Mouse (Mus musculus) heart, postnatal 0 days (tissue): ENCODE results near the gene Pttg1. TPM values are rescaled to one million over a fixed set of nuclear protein-coding genes. Genes with fewer than 3 reads are reported as not detected.

Source experiments
- ATAC-seq: fragments of 200-750 bp; cut with Nextera tagmentation; 2 replicates; pipeline ENCODE4 v1.8.0; 2017; ENCODE audit warnings: low read depth, moderate number of reproducible peaks, moderate library complexity; ENCODE audit not compliant: insufficient read depth
- DNase-seq: peaks from one replicate; pipeline ENCODE4 v3.0.0-alpha.2; 2016; ENCODE audit warnings: low spot score
- H3K27ac ChIP-seq: fragments of 300-500 bp; sonication (generic); 2 replicates; pipeline ENCODE4 v1.5.1; 2014; ENCODE audit warnings: low read depth, mild to moderate bottlenecking
- H3K27me3 ChIP-seq: fragments of 300-500 bp; sonication (generic); 2 replicates; pipeline ENCODE4 v1.6.1; 2014; ENCODE audit warnings: low read length, mixed read lengths; ENCODE audit not compliant: control insufficient read depth, insufficient read depth
- H3K36me3 ChIP-seq: fragments of 300-500 bp; sonication (generic); replicated peaks from 2 replicates; pipeline ENCODE4 v1.6.1; 2014; ENCODE audit warnings: low read length, mixed read lengths; ENCODE audit not compliant: control insufficient read depth, insufficient read depth
- H3K4me1 ChIP-seq: fragments of 300-500 bp; sonication (generic); 2 replicates; pipeline ENCODE4 v1.6.1; 2014; ENCODE audit warnings: antibody characterized with exemption; ENCODE audit not compliant: control insufficient read depth, insufficient read depth
- H3K4me2 ChIP-seq: fragments of 300-500 bp; sonication (generic); 2 replicates; pipeline ENCODE4 v1.6.1; 2014; ENCODE audit warnings: low read depth, mild to moderate bottlenecking, low read length, moderate library complexity
- H3K4me3 ChIP-seq: fragments of 300-500 bp; sonication (generic); 2 replicates; pipeline ENCODE4 v1.5.1; 2014; ENCODE audit warnings: low read depth, low read length
- H3K9ac ChIP-seq: fragments of 300-500 bp; sonication (generic); replicated peaks from 2 replicates; pipeline ENCODE4 v1.6.1; 2014; ENCODE audit warnings: low read depth, low read length, mixed read lengths
- H3K9me3 ChIP-seq: fragments of 300-500 bp; sonication (generic); replicated peaks from 2 replicates; pipeline ENCODE4 v1.6.1; 2016; ENCODE audit warnings: low read length; ENCODE audit not compliant: control insufficient read depth
- CTCF ChIP-seq: IDR thresholded peaks from 2 replicates; pipeline ENCODE4 v1.5.1; 2016; ENCODE audit warnings: antibody characterized with exemption, control low read depth, low read depth
- EP300 ChIP-seq: IDR thresholded peaks from 2 replicates; pipeline ENCODE4 v1.6.1; 2016; ENCODE audit warnings: antibody characterized with exemption, low read depth
- WGBS: fragments of 180-500 bp; shearing (Covaris S2); extraction: QIAGEN DNeasy Blood & Tissue Kit; methylation state at CpG from one replicate; pipeline ENCODE4 v1.1.7; 2014; 5-methylcytosine and 5-hydroxymethylcytosine counted together
- polyA plus RNA-seq: library from polyadenylated mRNA; unstranded; fragments of >200 nt; fragmentation: Nextera tagmentation; extraction: Ambion mirVana; gene quantifications from 2 replicates; pipeline ENCODE4 v1.2.1, GENCODE M21; 2015
- total RNA-seq: library from RNA; depleted of rRNA; stranded (reverse); fragments of >200 nt; gene quantifications from 2 replicates; pipeline ENCODE4 v1.2.3, GENCODE M21; 2014; ENCODE audit warnings: low replicate concordance

The Pttg1 gene
- total and polyA plus RNA-seq, 2 experiments from 2014 or later: 78.1 to 190 TPM

DNA sequence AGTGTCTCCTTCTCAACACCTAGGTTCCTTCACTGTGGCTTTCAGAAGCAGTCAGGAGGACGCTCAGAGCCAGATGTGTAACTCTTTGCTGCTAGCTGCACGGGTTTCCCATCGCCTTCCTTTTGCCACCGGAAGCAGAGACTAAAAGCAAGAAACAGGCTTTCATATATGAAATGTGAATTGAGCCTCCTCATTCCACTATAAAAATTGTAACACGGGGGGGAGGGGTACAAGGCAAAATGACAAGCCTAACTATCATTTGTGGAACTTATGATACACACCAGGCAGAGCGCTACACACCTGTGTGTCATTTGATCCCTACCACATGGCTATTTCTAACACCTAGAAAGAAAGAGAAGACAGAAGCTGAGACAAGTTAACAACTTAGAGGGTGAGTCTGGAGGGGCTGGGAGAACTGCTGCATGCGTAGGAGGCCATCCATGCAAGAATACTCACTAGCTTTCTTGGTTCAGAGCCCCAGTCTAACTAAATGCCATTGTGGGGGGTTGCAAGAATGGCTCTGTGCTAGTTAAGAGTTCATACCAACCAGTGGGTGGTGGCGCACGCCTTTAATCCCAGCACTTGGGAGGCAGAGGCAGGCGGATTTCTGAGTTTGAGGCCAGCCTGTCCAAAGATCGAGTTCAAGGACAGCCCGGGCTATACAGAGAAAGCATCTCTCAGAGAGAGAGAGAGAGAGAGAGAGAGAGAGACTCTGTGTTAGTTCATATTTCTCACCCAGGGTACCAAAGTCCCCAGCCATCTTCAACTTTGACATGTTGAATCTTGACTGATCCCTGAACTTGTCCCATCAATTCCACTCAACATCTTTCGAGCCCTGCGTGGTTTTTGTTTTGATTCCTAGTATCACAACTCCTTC, 38.8 kb downstream of the Pttg1 start:
- WGBS: 88% methylated on average over 14 of the region's 14 CpGs
- Histone ChIP-seq H3K9me3 (no peaks in the 10 kb centered on the region), H3K4me3 (no peak overlapping the region), H3K4me2 (no peak overlapping the region), H3K27ac (no peak overlapping the region), H3K36me3 (no peaks in the 10 kb centered on the region), H3K4me1 (peaks cover 12% of the 10 kb centered on the region; the same call in 1 of the 2 replicates), H3K27me3 (no peaks in the 10 kb centered on the region), H3K9ac (no peak overlapping the region)
- ATAC-seq (no peak), DNase-seq (no peak)
- TF ChIP-seq EP300 (no peak), CTCF (no peak)

- DNase-seq (peak; percentile 13), ATAC-seq (peak; percentile 47)
- H3K4me2 ChIP-seq: peak overlapping the region; percentile 80
- H3K9me3 ChIP-seq: no peaks in the 10 kb centered on the region
- H3K27me3 ChIP-seq: no peaks in the 10 kb centered on the region
- H3K4me1 ChIP-seq: peaks cover 12% of the 10 kb centered on the region; the same call in 1 of the 2 replicates
- H3K27ac ChIP-seq: 0 out of 2 replicates have a peak overlapping the region, but pooled peaks have one; percentile 64
- peak overlapping the region; percentile 44 for H3K4me3 ChIP-seq
- H3K9ac ChIP-seq: peak overlapping the region; percentile 51
- TF ChIP-seq EP300: no peak
- TF ChIP-seq CTCF: no peak
- no peaks in the 10 kb centered on the region for H3K36me3 ChIP-seq
- WGBS: 3% methylated on average over 8 of the region's 8 CpGs
Observed at GRCm38 (mm10) chr11:43385716-43386115, 40.3 kb downstream of the Pttg1 start.

- Histone ChIP-seq H3K36me3 (no peaks in the 10 kb centered on the region), H3K4me2 (peak overlapping the region; percentile 80), H3K27me3 (no peaks in the 10 kb centered on the region), H3K27ac (peak overlapping the region; percentile 64), H3K9me3 (no peaks in the 10 kb centered on the region), H3K4me3 (peak overlapping the region; percentile 44), H3K4me1 (peaks cover 12% of the 10 kb centered on the region; the same call in 1 of the 2 replicates), H3K9ac (peak overlapping the region; percentile 51)
- DNase-seq (peak; percentile 63), ATAC-seq (peak; percentile 78)
- no peak for TF ChIP-seq CTCF
- no peak for TF ChIP-seq EP300
- WGBS: 3% methylated on average over 18 of the region's 18 CpGs
Observed at GRCm38 (mm10) chr11:43385055-43385649, 40.9 kb downstream of the Pttg1 start.

DNA sequence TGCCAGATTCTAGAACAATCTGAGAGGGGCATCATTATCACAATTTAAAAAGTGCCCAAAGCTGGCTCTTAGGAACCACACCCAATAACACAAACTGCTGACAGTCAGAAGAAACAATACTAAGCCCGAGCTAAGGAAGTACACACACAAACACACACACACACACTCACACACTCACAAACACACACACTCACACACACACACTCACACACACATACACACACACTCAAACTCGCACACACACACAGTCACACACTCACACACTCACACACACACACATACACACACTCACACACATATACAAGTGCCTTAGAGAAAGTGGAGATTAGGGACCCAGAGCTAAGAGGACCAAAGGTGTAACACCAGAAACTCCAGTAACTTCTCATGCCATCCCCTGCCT, 42.5 kb downstream of the Pttg1 start:
- no peak overlapping the region for H3K27ac ChIP-seq
- H3K9ac ChIP-seq: no peak overlapping the region
- no peaks in the 10 kb centered on the region for H3K9me3 ChIP-seq
- no peak for TF ChIP-seq EP300
- TF ChIP-seq CTCF: no peak
- H3K4me3 ChIP-seq: no peak overlapping the region
- DNase-seq: no peak
- no peak overlapping the region for H3K4me2 ChIP-seq
- H3K27me3 ChIP-seq: no peaks in the 10 kb centered on the region
- H3K36me3 ChIP-seq: no peaks in the 10 kb centered on the region
- 63% methylated on average over 2 of the region's 2 CpGs for WGBS
- peaks cover 12% of the 10 kb centered on the region; the same call in 1 of the 2 replicates for H3K4me1 ChIP-seq
- ATAC-seq: no peak

- ATAC-seq (no peak), DNase-seq (no peak)
- Histone ChIP-seq H3K27me3 (no peaks in the 10 kb centered on the region), H3K9ac (no peak overlapping the region), H3K36me3 (no peaks in the 10 kb centered on the region), H3K4me1 (peaks cover 9% of the 10 kb centered on the region; the same call in 1 of the 2 replicates), H3K27ac (no peak overlapping the region), H3K9me3 (no peaks in the 10 kb centered on the region), H3K4me3 (no peak overlapping the region), H3K4me2 (no peak overlapping the region)
- 90% methylated on average over 7 of the region's 7 CpGs for WGBS
- TF ChIP-seq CTCF: no peak
- no peak for TF ChIP-seq EP300
Observed at GRCm38 (mm10) chr11:43380901-43381300, 45.1 kb downstream of the Pttg1 start.
